In the genomic region with DNA sequence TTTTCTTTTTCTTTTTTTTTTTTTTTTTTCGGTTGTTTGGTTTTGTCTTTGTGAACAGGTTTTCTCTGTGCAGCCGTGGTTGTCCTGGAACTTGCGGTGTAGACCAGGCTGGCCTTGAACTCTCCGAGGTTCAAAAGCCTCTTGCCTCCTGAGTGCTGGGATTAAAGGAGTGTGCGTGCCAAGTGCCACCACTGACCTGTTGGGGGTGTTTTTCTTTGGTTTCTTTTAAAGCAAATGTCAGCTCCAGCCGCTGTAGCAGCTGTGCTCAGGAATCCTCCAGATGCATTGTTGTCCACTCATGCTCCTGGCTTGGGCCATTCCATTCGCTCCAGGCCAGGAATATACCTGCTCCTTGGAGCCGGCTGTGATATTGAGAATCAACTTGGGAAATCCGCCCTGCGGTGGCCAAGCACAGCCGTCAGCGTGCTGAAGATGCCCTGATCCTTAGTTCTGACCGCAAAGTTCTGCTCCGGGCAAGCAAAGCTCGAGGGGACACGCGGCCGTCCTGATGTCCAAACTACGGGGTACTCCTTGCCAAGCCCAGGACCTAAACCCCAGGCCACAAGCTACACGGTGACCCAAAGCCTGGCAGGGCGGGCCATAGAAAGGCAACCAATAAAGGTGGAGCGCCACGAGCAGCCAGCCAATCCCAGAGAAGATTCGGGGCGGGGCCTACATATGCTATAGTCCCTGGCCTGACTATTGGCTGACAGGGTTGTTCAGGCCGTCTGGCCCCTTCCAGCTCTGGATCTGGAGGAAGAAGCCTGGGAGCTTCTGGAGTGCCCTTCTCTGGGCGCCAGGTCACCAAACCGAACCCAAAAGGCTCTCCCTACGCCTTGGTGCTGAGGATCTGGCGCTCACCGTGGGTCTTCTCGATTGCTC, we compare ENCODE assay signal across 8 mouse cellular contexts. TPM values are rescaled to one million over a fixed set of nuclear protein-coding genes. Genes with fewer than 3 reads are reported as not detected.
DNase-seq lines count a peak whose midpoint lies in the region; ATAC-seq lines count a peak whose summit lies in the region.

No protein-coding gene starts in this region.

- peak overlapping the region; percentile 24 for H3K9ac ChIP-seq in hindbrain, embryonic 13.5 days

- peak; percentile 97 for ATAC-seq in hindbrain, embryonic 13.5 days (ENCODE audit: low FRiP score)

- no peaks in the 10 kb centered on the region for H3K27me3 ChIP-seq in hindbrain, embryonic 13.5 days

- H3K9me3 ChIP-seq in hindbrain, embryonic 13.5 days = no peaks in the 10 kb centered on the region

- 0 out of 2 replicates have a peak, but pooled peaks cover 4% of the 10 kb centered on the region for H3K4me1 ChIP-seq in hindbrain, embryonic 13.5 days (replicated peaks)

- WGBS in hindbrain, embryonic 13.5 days = 70% methylated on average over 32 of the region's 32 CpGs

- H3K4me2 ChIP-seq in hindbrain, embryonic 13.5 days = peak overlapping the region; percentile 41

- peak; percentile 85 for DNase-seq in adrenal gland, adult 2 months
- DNase-seq in cerebellum, postnatal 4 days (ENCODE audit: low spot score in 2 of 2) = peak; percentile 30 to 53
- peak; percentile 30 to 50 for DNase-seq in frontal cortex, postnatal 36 days (ENCODE audit: low spot score in 2 of 2)
- peak; percentile 47 for DNase-seq in left cerebral cortex, adult 11 months (ENCODE audit: low spot score)
- peak; percentile 82 for DNase-seq in lung, postnatal 25 days (ENCODE audit: low spot score)
- DNase-seq in retina, postnatal 1 day = peak; percentile 76
- DNase-seq in thymus, postnatal 25 days = peak; percentile 78

- H3K36me3 ChIP-seq in hindbrain, embryonic 13.5 days = no peaks in the 10 kb centered on the region

- peak overlapping the region; percentile 35 for H3K4me3 ChIP-seq in hindbrain, embryonic 13.5 days

- H3K27ac ChIP-seq in hindbrain, embryonic 13.5 days = no peak overlapping the region

RNA-seq across cellular contexts. Expression of gene Usp46, which starts 58.0 kb away (rescaled TPM):
- 10 to 100 TPM; 29.5 to 32.6 TPM for total RNA-seq in adrenal gland, adult 2 months (2021)
- 1.5 TPM in 2 replicates for polyA plus RNA-seq in adrenal gland, adult 2 months (2012; rRNA removed)
- 30.4 and 33.0 TPM in 2 replicates for polyA plus RNA-seq in hindbrain, embryonic 13.5 days (2015; fragmentation: Nextera tagmentation; extraction: Ambion mirVana)

Comparison
In these comparisons a context has a peak if more than half of its experiments do, and no peak if none do; other contexts are left out.
1. RNA of gene Usp46, which starts 58.0 kb away (polyA plus RNA-seq): 30.4 to 33.0 TPM in hindbrain, embryonic 13.5 days; 1.5 TPM in adrenal gland, adult 2 months; every median in the first group is over 10 times any median in the second.
2. Peak in every context shown above with its lines, with median percentiles within 50 percentile points of each other: DNase-seq.